Mouse (Mus musculus) heart, embryonic 10.5 days (tissue): ENCODE measurements at regions not wholly inside any gene's neighbourhood (a gene's known extent, or its start where the extent isn't known, plus 50 kb on each side); places are given as distances from the start of the nearest gene placed in this dataset.
"Not testable (repeated sequence)": the region's sequence is repeated elsewhere in the genome, so short reads cannot be mapped to it uniquely, and the experiment has no call there.

Source experiments
- DNase-seq: peaks from one replicate; pipeline ENCODE4 v3.0.0-alpha.2; 2017; ENCODE audit warnings: low spot score
- H3K27ac ChIP-seq: fragments of 300-500 bp; sonication (generic); 2 replicates; pipeline ENCODE4 v1.5.1; 2016; ENCODE audit warnings: mild to moderate bottlenecking
- H3K27me3 ChIP-seq: fragments of 300-500 bp; sonication (generic); 2 replicates; pipeline ENCODE4 v1.6.1; 2016; ENCODE audit warnings: mild to moderate bottlenecking; ENCODE audit not compliant: poor library complexity, insufficient read depth, severe bottlenecking
- H3K36me3 ChIP-seq: fragments of 300-500 bp; sonication (generic); 2 replicates; pipeline ENCODE4 v1.6.1; 2016; ENCODE audit warnings: mild to moderate bottlenecking, moderate library complexity
- H3K4me1 ChIP-seq: fragments of 300-500 bp; sonication (generic); 2 replicates; pipeline ENCODE4 v1.6.1; 2016; ENCODE audit warnings: mild to moderate bottlenecking
- H3K4me3 ChIP-seq: fragments of 300-500 bp; sonication (generic); 2 replicates; pipeline ENCODE4 v1.5.1; 2016; ENCODE audit warnings: mild to moderate bottlenecking, moderate library complexity
- H3K9me3 ChIP-seq: fragments of 300-500 bp; sonication (generic); 2 replicates; pipeline ENCODE4 v1.6.1; 2016; ENCODE audit warnings: mild to moderate bottlenecking, moderate library complexity
- WGBS: fragments of 180-500 bp; shearing (Covaris S2); methylation state at CpG from one replicate; pipeline ENCODE4 v1.1.7; 2016; 5-methylcytosine and 5-hydroxymethylcytosine counted together

DNA sequence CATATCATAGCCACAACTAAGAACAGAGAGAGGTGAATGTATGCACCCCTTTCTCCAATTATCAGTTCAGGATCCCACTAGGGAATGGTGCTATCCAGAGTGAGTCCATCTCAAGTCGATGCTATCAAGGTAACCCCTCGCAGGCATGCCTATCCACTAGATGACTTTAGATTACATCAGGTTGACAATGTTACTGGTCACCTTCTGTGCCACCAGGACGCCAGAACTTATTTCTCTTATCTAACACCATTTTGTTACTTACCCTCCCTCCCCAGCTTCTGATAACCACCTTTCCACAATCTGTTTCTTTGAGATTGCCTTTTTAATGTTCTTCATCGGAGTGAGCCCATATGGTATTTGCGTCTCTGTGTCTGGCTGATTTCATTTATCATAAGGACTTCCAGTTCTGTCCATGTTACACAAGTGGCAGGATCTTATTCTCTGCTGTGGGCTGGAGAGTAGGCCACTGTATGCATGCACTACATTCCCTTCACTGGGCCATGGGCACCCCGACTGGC, 57.9 kb upstream of the Klf13 start:
- Histone ChIP-seq H3K4me3 (no peak overlapping the region), H3K36me3 (no peaks in the 10 kb centered on the region), H3K27ac (no peak overlapping the region), H3K27me3 (no peaks in the 10 kb centered on the region), H3K4me1 (peaks cover 22% of the 10 kb centered on the region), H3K9me3 (no peaks in the 10 kb centered on the region)
- 66% methylated on average over 6 of the region's 6 CpGs for WGBS
- no peak for DNase-seq

- no peak for DNase-seq
- H3K27ac ChIP-seq = no peak overlapping the region
- H3K4me1 ChIP-seq = peaks cover 20% of the 10 kb centered on the region
- H3K9me3 ChIP-seq = no peaks in the 10 kb centered on the region
- H3K4me3 ChIP-seq = no peak overlapping the region
- no peaks in the 10 kb centered on the region for H3K27me3 ChIP-seq
- WGBS = 77% methylated on average over 3 of the region's 3 CpGs
- no peaks in the 10 kb centered on the region for H3K36me3 ChIP-seq
Observed at GRCm38 (mm10) chr7:63995255-63995980, 56.7 kb upstream of the Klf13 start.

DNA sequence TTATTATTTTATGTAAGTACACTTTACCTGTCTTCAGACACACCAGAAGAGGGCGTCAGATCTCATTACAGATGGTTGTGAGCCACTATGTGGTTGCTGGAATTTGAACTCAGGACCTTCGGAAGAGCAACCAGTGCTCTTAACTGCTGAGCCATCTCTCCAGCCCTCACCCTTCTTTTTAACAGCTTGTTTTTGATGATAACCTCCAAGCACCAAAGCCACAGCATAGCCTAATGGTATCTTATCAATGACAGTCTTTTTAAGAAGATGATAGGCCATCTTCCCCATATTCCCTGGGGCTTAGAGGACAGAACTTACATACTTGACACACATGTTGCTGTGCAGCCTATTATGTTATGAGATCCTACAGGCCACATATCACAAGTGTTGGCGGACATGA, 56.1 kb upstream of the Klf13 start:
- not testable (repeated sequence) for DNase-seq, H3K9me3 ChIP-seq, H3K27me3 ChIP-seq, H3K36me3 ChIP-seq, H3K4me3 ChIP-seq, H3K27ac ChIP-seq
- peaks cover 16% of the 10 kb centered on the region; the same call in 1 of the 2 replicates for H3K4me1 ChIP-seq
- WGBS = 74% methylated on average over 3 of the region's 3 CpGs

GRCm38 (mm10) chr7:63992155-63992554, 53.4 kb upstream of the Klf13 start:
- 91% methylated on average over 13 of the region's 13 CpGs for WGBS
- Histone ChIP-seq H3K36me3 (no peaks in the 10 kb centered on the region), H3K4me1 (peaks cover 14% of the 10 kb centered on the region), H3K27me3 (no peaks in the 10 kb centered on the region), H3K4me3 (no peak overlapping the region), H3K27ac (no peak overlapping the region), H3K9me3 (no peaks in the 10 kb centered on the region)
- no peak for DNase-seq

GRCm38 (mm10) chr7:63991085-63992010, 52.6 kb upstream of the Klf13 start:
- Histone ChIP-seq H3K4me1 (peaks cover 21% of the 10 kb centered on the region), H3K4me3 (no peak overlapping the region), H3K9me3 (no peaks in the 10 kb centered on the region), H3K27me3 (no peaks in the 10 kb centered on the region), H3K36me3 (no peaks in the 10 kb centered on the region), H3K27ac (0 out of 2 replicates have a peak overlapping the region, but pooled peaks have one; percentile 23)
- no peak for DNase-seq
- WGBS = 77% methylated on average over 12 of the region's 12 CpGs

GRCm38 (mm10) chr7:63990312-63991028, 51.8 kb upstream of the Klf13 start:
- no peaks in the 10 kb centered on the region for H3K36me3 ChIP-seq
- no peak overlapping the region for H3K4me3 ChIP-seq
- peaks cover 24% of the 10 kb centered on the region for H3K4me1 ChIP-seq
- DNase-seq = no peak
- H3K9me3 ChIP-seq = no peaks in the 10 kb centered on the region
- 78% methylated on average over 8 of the region's 8 CpGs for WGBS
- H3K27me3 ChIP-seq = no peaks in the 10 kb centered on the region
- no peak overlapping the region for H3K27ac ChIP-seq

- H3K4me3 ChIP-seq = no peak overlapping the region
Observed at GRCm38 (mm10) chr7:63989736-63990135, 51.0 kb upstream of the Klf13 start.

More at GRCm38 (mm10) chr7:63989736-63990135, 51.0 kb upstream of the Klf13 start:
- no peaks in the 10 kb centered on the region for H3K36me3 ChIP-seq
- peaks cover 24% of the 10 kb centered on the region for H3K4me1 ChIP-seq
- no peak overlapping the region for H3K27ac ChIP-seq
- no peaks in the 10 kb centered on the region for H3K27me3 ChIP-seq
- no peaks in the 10 kb centered on the region for H3K9me3 ChIP-seq
- DNase-seq = no peak
